Mouse (Mus musculus): ENCODE measurements around the gene Exo1. TPM values are rescaled to one million over a fixed set of nuclear protein-coding genes. Genes with fewer than 3 reads are reported as not detected.

Exo1 gene
- total RNA-seq, 2 experiments from 2014 or later: 46.9 to 48.0 TPM

DNA sequence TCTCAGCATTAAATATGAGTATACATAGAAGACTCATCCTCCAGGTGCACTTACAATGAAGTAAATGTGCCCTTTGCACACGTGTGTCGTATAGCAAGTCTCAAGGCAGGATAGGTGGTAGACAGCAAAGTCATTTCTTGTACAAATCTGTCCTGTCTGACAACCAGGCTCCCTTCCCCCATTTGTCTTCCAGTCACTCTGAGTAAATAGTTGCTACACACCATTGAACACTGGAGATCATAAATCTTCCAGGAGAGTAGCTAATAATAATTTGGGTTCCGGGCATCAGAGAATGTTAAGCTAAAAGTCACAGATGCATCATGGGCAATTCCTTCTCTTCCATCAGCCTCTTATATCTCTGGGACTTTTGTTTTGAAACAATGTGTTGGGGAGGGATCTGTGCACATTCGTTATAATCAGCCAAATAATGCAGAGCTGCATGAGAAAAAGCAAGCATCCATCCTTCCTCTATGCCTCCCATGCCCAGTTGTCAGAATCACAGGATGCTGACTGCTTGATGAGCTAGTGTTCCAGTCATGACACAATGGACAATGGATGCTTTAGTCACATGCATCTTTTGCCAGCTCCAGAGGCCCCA, 66.4 kb downstream of the Exo1 start:
- ATAC-seq (replicated peaks; ENCODE audit: low FRiP score, poor library complexity, severe bottlenecking): no peak

DNA sequence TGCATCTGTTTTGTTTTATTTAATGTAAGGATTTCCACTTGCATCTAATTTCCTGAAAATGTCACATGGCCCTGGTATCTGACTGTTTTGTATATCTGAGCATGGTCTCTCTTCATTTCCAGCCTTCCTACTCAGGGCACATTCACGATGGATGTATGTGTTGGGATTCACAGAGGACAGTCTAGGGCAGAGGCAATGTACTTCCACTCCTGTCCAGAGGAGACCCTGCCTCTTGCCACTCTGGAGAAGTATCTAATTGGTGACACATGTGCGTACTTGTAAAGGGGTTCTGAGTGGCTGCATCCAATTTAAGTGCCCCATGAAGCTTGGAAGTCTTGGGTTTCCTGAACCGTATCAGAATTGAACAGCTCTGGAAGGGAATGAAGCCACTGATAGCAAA, 70.0 kb downstream of the Exo1 start:
- no peak for ATAC-seq (replicated peaks; ENCODE audit: low FRiP score, poor library complexity, severe bottlenecking)

DNA sequence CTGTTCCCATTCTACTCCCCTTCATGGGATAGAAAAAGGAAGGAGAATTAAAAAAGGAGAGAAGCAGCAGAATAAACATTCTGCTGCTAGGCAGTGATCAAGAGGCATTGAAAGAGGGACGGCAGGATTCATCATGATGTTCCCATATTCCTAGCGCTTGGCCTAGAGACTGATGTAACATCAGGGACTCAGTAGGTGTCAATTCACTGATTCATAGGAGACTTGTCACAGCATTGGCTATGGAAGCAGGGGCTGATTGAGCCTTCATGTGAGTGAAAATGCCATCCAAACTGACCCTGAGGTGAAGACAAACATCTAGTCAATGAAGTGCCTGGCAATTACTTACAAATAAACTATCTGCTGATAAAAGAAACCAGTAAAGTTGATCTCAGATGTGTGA, 70.5 kb downstream of the Exo1 start:
- no peak for ATAC-seq (replicated peaks; ENCODE audit: low FRiP score, poor library complexity, severe bottlenecking)

DNA sequence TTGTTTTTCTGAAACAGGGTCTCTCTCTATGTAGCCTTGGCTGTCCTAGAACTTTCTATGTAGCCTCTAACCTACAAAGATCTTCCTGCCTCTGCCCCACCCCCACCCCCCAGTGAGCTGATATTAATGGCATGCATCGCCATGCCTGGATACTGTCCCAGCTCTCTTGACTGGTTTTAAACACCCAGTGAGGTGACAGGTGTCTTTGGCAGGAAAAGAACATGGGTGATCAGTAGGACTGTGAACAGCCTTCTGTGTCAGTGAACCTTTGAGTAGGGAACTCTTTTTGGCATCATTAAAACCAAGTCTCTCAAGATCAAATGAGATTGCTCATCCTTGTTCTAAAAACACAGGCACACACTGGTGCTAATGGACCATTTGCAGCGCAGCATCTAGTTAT, 81.4 kb downstream of the Exo1 start:
- no peak for ATAC-seq (replicated peaks; ENCODE audit: low FRiP score, poor library complexity, severe bottlenecking)

Other genes starting within 250 kb of the Exo1 start
- 1.8 TPM in 1 of 2 replicates, not detected in the other for gene Opn3, start 187.8 kb upstream of the Exo1 start, total RNA-seq (2015; ENCODE audit: low replicate concordance)
- gene Opn3, start 187.8 kb upstream of the Exo1 start, total RNA-seq (2017; ENCODE audit: low replicate concordance): not detected in 2 replicates
- 1.3 and 1.8 TPM in 2 replicates for gene Chml, start 187.7 kb upstream of the Exo1 start, total RNA-seq (2015; ENCODE audit: low replicate concordance)
- gene Chml, start 187.7 kb upstream of the Exo1 start, total RNA-seq (2017; ENCODE audit: low replicate concordance): 4.9 and 10.1 TPM in 2 replicates
- not detected in 2 replicates for gene Wdr64, start 182.0 kb upstream of the Exo1 start, total RNA-seq (2015; ENCODE audit: low replicate concordance)
- gene Wdr64, start 182.0 kb upstream of the Exo1 start, total RNA-seq (2017; ENCODE audit: low replicate concordance): not detected in 2 replicates
- not detected in 2 replicates for gene Gm38100, start 39.7 kb downstream of the Exo1 start, total RNA-seq (2015; ENCODE audit: low replicate concordance)
- not detected in 2 replicates for gene Gm38100, start 39.7 kb downstream of the Exo1 start, total RNA-seq (2017; ENCODE audit: low replicate concordance)
- not detected in 2 replicates for gene Rbm8a2, start 98.5 kb downstream of the Exo1 start, total RNA-seq (2015; ENCODE audit: low replicate concordance)
- gene Rbm8a2, start 98.5 kb downstream of the Exo1 start, total RNA-seq (2017; ENCODE audit: low replicate concordance): not detected in 2 replicates

Data from erythroid progenitor cell, adult 5-6 weeks (primary cell).